Mouse (Mus musculus) erythroblast, embryonic 14.5 days (primary cell): ENCODE data around the gene Ap2a2.

Experiments
- GATA1 ChIP-seq: IDR thresholded peaks from 2 replicates; pipeline ENCODE4 v1.6.1; 2012; ENCODE audit warnings: low read length, inconsistent platforms, mixed read lengths
- TAL1 ChIP-seq: IDR thresholded peaks from 3 replicates; pipeline ENCODE4 v1.6.1; 2012; ENCODE audit warnings: low read length, inconsistent platforms, mixed read lengths

DNA sequence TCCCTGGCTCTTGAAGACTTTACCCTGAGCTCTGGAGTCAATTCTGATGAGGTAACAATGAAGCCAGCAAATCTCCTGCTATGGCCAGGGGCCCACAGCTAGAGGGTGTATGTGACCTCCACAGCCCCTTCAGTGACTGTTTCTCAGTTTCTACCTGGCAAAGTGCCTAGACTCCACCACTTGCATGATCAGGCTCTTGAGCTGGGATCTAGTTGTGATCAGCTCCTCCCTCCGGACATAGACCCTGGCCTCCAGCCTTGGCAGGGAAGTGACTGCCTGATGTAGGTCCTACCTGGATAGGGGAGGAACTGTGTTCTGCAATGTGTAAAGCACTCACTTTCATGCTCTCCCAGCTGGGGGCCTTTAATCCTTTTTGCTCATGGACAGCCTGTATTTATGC lies 98.4 kb downstream of the Ap2a2 start:
- no peak for TF ChIP-seq TAL1
- TF ChIP-seq GATA1, result no peak
